Mouse (Mus musculus) cerebellum, adult 9-11 months (tissue): ENCODE data around the gene Pam.
A peak's percentile ranks its signal among the peaks of the same experiment; 100 is the strongest.

ENCODE experiments used
- DNase-seq: peaks from one replicate; pipeline ENCODE4 v3.0.0; 2022

The Pam gene

DNA sequence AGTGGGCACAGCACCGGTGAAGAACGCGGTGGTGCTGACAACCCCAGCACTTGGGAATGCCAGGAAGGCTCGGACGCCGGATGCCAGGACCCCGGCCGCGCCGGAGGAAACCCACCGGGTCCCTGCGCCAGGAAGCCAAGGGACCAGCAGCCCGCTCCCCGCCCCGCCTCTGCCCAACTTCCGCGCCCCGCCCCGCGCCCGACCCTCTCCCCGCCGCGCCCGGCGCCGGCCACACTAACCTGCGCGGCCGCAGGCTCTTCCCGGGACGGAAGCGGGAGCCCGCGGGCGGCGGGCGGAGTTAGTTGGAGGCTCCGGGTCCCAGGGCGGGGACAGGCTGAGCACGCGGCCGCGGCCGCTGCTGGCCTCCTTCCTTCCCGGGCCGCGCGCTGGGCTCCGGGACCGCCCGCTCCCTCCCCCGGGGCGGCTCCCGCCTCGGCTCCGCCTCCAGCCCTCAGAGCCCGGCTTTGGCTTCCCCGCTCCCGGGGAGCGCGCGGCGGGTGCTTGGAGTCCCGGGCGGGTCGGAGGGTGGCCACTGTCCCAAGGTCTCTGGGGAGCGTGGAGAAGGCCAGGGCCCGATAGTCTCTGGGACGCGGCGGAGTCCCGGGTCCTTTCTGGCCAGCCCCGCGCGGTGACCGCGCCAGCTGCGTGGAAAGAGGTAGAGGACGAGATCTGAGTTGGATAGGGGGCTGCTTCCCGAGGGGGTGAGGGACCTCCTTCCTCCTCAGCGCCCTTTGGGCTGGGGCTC lies at the start of gene Pam:
Pam (minus strand) TSS at position 401 of the 745 bp plus-strand sequence.
- peak; percentile 54 for DNase-seq

- DNase-seq = no peak
These were observed 49.4 kb upstream of the Pam start for GRCm38 (mm10) chr1:98144845-98145244.

GRCm38 (mm10) chr1:98131244-98131643 lies 35.8 kb upstream of the Pam start:
- DNase-seq = no peak

DNA sequence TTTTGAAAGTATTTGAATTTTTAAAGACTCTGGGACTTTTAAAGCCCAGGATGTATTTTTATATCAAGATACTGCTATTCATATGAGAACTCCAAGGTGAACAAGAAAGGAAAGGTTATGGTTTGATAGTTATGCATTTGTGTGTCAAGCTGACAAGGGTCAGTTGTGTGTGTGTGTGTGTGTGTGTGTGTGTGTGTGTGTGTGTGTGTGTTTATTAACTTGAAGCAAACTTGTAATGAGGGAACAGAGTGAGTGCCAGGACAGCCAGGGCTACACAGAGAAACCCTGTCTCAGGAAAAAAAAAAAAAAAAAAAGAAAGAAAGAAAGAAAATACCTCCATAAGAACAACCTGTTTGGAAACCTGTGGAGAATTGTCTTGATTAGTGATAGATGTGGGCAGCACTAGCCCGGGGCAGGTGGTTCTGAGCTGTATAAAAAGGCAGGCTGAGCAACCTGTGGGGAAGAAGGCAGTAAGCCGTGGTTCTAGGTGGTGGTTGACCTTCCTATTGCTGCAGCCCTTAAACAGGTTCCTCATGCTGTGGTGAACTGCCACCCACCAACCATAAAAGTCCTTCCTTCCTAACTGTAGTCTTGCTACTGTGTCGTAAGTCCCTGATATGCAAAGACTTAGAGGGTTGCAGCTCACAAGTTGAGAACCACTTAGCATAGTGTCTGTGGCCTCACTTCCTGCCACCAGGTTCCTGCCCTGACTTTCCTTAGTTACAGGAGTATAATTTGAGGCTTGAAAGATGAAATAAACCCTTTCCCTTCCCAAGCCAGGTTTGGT lies 34.3 kb upstream of the Pam start:
- DNase-seq = no peak

DNA sequence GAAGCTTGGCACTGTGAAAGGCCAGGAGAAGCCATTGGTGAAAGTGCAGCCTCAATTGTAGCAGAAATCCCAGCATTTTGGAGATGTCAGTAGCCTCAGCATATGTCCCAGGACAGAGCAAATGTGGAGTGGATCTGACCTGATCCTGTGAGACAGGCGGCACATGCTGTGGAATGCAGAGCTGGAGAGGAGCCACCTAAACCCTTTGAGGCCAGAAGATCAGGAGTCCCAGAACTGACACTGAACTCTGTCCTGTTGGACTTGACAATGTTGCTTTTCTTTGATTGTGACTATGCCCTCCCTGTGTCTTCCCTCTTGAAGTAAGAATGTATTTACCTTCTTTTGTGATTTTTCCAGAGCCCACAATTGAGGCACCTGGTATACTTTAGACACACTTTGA lies 33.7 kb upstream of the Pam start:
- no peak for DNase-seq

DNA sequence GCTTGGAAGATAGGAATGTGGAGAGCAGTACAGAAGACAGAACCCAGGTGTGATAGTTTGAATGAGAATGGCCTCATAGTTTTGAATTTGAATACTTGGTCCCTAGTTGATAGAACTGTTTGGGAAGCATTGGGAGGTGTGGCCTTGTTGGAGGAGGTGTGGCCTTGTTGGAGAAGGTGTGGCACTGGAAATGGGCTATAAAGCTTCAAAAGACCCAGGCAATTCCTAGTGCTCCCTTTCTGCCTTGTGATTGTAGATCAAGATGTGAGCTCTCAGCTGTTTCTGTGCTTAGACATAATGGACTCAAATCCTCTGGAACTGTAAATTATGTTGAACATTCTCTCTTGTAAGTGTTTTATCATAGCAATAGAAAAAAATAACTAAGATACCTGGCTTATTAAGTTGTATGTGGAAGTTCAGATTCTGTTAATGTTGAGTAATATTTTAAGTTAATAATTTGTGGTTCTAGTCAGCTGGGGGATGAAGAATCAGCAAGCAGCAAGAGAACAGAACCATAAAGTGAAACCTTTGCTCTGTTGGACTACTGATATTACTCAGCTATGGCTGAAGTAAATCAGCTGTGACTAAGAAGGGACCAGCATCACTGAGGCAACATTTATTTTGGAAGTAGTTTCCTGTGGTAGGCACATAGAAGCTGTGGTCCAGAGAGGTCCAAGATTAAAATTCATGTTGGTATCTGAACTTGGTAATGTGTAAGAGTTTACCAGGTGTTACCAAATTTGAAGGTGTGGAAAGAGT lies 33.1 kb upstream of the Pam start:
- DNase-seq = no peak

DNA sequence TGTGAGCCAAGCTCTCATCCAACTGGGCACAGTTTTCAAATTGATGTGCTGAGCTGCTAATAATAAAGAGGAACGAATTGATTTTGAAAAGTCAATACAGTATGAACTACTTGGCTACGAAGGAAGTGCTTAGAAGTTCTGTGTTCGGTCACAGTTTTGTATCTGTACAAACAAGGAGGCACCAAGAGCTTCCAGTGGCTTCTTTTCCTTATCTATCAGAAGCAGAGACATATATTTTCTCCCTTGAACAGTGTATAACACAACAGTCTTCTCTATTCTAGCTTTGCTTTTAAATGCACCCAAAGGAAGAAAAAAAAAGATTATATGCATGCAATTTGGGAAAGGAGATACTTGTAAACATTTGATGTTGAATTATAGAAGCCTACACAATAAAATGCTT lies 30.8 kb upstream of the Pam start:
- DNase-seq = no peak

DNA sequence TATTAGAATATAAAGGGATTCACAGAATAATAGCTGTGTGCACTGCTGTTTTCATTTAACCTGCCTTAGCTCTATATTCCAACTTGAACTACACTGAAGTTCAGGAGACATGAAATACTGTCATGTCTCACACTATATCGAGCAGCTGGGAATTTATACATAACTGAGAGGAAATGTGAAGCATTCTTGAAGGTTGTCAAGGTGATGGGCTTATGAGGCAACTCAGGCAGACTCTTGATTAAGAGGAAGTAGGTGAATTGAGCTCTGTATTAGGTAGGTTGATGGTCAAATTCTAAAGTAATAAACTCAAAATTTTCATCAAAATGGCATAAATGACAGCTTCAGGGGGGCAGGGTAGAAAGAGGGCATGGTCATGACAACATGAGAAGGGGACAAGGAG lies 29.3 kb upstream of the Pam start:
- no peak for DNase-seq

DNA sequence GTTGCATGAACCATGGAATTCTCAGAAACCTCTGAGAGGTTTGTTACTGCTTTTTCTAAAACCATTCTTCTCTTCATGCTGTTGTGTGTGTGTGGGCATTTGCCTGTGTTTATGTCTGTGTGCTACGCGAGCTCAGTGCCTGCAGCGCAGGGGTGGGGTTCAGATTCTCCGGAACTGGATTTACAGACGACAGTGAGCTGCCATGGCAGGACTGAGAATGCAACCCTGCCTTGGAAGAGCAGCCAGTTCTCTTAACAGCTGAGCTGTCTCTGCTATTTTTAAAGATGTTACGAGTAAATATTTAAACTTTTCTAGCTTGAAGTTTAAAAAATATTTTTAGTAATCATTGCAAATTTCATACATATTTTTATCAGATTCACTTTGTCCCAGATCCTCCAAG lies 24.1 kb upstream of the Pam start:
- no peak for DNase-seq

GRCm38 (mm10) chr1:98107599-98107998 lies 12.2 kb upstream of the Pam start:
- no peak for DNase-seq

- no peak for DNase-seq
These were observed 4.0 kb upstream of the Pam start for GRCm38 (mm10) chr1:98099441-98099840.

GRCm38 (mm10) chr1:98097957-98098729 lies 2.7 kb upstream of the Pam start:
- DNase-seq = no peak

GRCm38 (mm10) chr1:98096396-98096935 lies 1.0 kb upstream of the Pam start:
- no peak for DNase-seq

DNA sequence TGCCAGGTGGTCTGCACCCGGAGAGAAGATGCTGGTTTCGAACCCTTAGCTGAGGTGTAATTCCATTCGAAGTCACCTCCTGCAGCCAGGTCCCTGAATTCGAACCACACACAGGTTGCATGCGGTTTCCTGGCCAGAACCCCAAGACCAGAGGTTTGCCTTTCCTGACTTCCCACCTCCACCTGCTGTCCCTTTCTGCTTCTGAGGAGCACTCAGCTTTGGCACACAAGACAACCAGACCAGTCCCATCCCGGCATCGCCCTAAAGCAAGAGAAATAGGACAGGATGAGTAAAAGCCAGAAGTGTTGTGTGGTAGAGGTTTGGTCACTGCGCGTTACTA lies 515 bp upstream of the Pam start:
- no peak for DNase-seq

- no peak for DNase-seq
These were observed 618 bp downstream of the Pam start for GRCm38 (mm10) chr1:98094811-98095245.

DNA sequence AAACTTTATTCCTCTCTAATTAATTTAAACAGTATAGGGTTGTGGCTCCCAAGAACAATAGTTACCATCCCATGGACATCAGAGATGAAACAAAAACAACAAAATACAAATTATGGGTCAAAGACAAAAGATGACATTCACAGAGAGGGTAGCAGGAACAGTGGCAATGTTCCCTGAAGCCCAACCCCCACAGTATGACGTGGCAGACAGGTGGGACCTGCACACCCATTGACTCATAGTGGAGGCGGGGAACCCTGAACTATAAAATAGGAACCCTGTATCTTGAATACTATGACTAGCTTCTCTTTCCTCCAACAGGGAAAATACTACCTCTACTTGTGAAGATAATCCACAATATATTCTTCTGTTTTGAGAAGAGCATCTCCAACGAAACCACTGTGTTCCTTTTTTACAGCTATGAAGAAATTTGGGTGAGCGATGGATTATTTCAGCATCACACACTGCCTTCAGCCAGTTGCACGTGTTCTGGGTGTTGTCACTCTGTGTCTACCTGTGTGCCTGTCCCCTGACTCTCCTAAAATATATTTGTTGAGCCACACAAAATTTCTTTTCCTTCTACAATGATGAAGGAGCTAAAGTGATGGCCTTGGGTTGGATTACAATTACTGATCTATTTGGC lies 6.0 kb downstream of the Pam start:
- DNase-seq = no peak

GRCm38 (mm10) chr1:98086456-98086855 lies 9.0 kb downstream of the Pam start:
- DNase-seq = no peak

- no peak for DNase-seq
These were observed 10.7 kb downstream of the Pam start for GRCm38 (mm10) chr1:98084596-98085274.

DNA sequence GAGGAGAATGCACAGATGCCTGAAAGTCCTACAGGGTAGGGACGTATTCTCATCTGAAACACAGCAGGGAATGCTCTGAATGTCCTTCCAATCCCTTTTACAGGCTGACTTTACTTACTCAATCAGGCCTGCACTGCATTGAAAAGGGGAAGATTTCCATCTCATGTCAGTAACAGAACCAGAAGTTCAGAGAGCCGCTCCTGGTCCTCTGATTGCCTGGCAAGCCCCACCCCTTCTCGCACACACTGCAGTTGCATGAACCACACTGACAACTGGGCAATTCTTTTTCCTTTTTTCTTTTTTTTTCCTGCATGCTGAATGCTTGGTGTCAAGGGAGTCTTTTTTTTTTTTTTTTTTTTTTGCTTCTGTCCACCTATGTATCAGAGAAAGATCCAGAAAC lies 11.9 kb downstream of the Pam start:
- no peak for DNase-seq

- DNase-seq = no peak
These were observed 12.5 kb downstream of the Pam start for GRCm38 (mm10) chr1:98082988-98083387.

GRCm38 (mm10) chr1:98080431-98080830 lies 15.0 kb downstream of the Pam start:
- no peak for DNase-seq

DNA sequence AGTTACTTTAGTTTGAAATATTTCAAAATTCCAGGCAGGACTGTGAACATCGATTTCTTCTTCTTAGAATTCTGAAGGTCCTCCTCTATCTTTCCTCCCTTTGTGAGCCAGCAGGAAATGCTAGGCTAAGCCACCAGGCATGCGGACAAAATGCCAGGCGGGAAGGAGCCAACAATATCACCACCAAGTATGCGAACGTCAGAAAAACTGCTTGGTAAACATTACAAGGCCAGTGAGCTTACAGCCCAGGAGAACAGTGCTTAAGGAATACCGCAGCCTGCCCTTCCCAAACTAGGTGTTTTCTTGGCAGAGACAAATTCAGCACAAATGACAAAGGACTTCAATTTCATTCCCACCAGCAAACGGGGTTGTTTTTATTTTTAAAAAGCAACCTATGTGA lies 15.8 kb downstream of the Pam start:
- DNase-seq = no peak
